Mouse (Mus musculus): Measurements from ENCODE around the gene Triml2. TPM values are rescaled to one million over a fixed set of nuclear protein-coding genes. Genes with fewer than 3 reads are reported as not detected.

The Triml2 gene
- not detected for polyA plus RNA-seq (2014; fragmentation: Illumina TruSeq; extraction: RNeasy Lipid Tissue Mini Kit (QIAGEN cat#74804); ENCODE audit: low replicate concordance)

GRCm38 (mm10) chr8:43180054-43180690, at the start of gene Triml2:
Gene Triml2, plus strand, starts transcription at chr8:43180541.

GRCm38 (mm10) chr8:43141386-43141785, 39.0 kb upstream of the Triml2 start, which contains the start of gene Triml1:
Gene Triml1, minus strand, starts transcription at chr8:43141486.

Other genes starting within 250 kb of the Triml2 start
- not detected for gene Triml1, start 39.1 kb upstream of the Triml2 start, polyA plus RNA-seq (2014; fragmentation: Illumina TruSeq; extraction: RNeasy Lipid Tissue Mini Kit (QIAGEN cat#74804); ENCODE audit: low replicate concordance)
- not detected for gene Zfp42, start 126.4 kb downstream of the Triml2 start, polyA plus RNA-seq (2014; fragmentation: Illumina TruSeq; extraction: RNeasy Lipid Tissue Mini Kit (QIAGEN cat#74804); ENCODE audit: low replicate concordance)